Mouse (Mus musculus): ENCODE results near the gene Nfe2l1.

The Nfe2l1 gene

GRCm38 (mm10) chr11:96776968-96777962 is 52.5 kb downstream of the Nfe2l1 start, which contains the start of gene Snx11:
Snx11 (minus strand) TSS chr11:96777559.
- DNase-seq: peak; percentile 100

- DNase-seq: peak; percentile 37
These were observed 53.7 kb downstream of the Nfe2l1 start for GRCm38 (mm10) chr11:96776068-96776467.

- DNase-seq: no peak
These were observed 54.1 kb downstream of the Nfe2l1 start for GRCm38 (mm10) chr11:96775665-96776064.

- no peak for DNase-seq
These were observed 54.7 kb downstream of the Nfe2l1 start for GRCm38 (mm10) chr11:96775063-96775462.

- no peak for DNase-seq
These were observed 55.2 kb downstream of the Nfe2l1 start for GRCm38 (mm10) chr11:96774536-96774935.

- no peak for DNase-seq
These were observed 57.4 kb downstream of the Nfe2l1 start for GRCm38 (mm10) chr11:96772413-96772812.

- no peak for DNase-seq
These were observed 58.3 kb downstream of the Nfe2l1 start for GRCm38 (mm10) chr11:96771274-96771975.

- DNase-seq: no peak
These were observed 61.5 kb downstream of the Nfe2l1 start for GRCm38 (mm10) chr11:96768240-96768639.

All from kidney, postnatal 10 days (tissue).